Mouse (Mus musculus) layer of hippocampus, adult 9-10 months (tissue): Measurements from ENCODE around the gene Ier5l.
A peak's percentile ranks its signal among the peaks of the same experiment; 100 is the strongest.

Experiments
- DNase-seq: peaks from one replicate; pipeline ENCODE4 v3.0.0; 2022; ENCODE audit warnings: low spot score

The Ier5l gene

DNA sequence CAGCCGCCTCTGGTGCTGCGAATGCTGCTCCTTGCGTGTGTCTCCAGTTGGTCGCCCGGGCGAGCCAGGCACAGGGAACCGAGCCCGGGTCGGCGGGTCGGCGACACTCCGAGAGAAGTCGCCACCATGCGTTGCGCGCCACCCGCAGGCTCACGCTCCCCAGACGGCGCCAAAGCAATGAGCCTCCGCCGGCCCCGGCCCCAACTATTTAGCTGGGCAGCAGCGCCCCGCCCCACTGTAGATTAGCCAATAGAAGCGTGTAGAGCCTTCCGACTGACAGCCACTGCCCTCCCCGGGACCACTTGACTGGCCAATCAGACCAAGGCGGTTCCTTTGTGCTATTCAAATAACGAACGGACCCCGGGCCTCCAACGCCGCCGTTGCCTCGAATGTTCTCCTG, at the start of gene Ier5l:
TSS of gene Ier5l (minus strand) at position 181 of the 400 bp plus-strand sequence.
- peak; percentile 85 for DNase-seq

DNA sequence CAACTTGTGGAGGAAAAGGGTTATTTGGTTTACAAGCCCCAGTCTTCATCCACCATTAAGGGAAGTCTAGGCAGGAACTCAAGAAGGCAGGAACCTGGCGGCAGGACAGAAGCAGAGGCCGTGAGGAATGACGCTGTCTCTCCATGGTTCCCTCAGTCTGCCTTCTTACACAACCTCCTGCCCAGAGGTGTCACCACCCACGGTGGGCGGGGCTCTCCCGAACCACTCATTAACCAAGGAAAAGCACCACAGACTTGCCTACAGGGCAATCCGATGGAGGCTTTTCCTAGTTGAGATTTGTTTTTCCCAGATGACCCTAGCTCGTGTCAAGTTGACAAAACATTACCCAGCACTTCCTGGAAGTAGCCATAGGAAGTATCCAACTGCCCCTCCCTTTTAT, 49.7 kb upstream of the Ier5l start:
- DNase-seq = no peak

DNA sequence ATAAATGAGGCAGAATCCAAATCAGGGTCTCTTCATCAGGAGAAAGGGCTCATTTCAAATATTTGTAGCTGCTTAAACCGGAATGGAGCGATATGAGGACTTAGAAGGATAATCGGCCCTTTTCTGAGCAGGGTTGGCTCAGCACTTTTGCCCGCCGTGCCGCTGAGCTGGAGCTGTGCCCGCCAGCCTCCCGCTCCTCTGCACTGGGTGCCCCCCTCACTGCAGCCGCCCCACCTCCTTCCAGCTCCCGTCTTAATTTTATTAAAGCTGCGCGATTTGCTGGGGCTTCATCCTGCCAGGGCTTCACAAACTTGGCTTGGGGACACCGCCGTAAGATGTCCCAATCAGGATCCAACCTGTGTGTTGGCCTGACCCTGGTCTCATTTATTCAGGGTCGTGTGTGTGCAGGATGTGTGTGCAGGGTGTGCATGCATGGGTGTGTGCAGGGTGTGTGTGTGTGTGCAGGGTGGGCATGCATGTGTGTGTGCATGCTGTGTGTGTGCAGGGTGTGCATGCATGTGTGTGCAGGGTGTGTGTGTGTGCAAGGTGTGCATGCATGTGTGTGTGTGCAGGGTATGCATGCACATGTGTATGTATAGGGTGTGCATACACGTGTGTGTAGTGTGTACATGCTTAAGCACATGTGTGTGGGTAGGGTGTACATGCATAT, 36.8 kb upstream of the Ier5l start:
- no peak for DNase-seq

DNA sequence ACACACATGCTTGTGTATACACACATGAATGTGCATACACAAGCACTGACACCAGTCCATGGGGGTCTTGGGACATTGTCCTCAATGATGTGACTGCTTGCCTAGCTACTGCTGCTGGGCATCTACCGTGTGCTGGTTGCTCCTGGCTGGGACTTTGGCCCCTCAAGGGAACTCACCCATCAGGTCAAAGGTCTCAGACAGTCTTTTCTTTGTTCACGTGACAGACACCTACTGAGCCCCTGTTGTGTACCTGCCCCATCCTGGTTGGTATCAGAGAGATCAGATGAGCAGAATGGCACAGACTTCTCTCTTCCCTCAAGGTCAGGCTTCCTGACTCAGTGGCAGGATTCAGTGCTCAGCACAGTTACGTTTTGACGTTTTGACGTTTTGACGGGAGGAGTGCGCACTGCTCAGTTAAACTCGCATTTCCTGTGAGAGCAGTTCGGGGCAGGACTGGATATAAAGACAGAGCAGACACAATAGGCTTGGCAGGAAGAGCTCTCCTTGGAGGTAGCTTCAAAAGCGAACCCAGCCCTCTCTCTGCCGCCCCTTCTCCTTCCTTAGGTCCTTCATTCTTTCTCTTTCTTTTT, 33.2 kb upstream of the Ier5l start:
- no peak for DNase-seq

DNA sequence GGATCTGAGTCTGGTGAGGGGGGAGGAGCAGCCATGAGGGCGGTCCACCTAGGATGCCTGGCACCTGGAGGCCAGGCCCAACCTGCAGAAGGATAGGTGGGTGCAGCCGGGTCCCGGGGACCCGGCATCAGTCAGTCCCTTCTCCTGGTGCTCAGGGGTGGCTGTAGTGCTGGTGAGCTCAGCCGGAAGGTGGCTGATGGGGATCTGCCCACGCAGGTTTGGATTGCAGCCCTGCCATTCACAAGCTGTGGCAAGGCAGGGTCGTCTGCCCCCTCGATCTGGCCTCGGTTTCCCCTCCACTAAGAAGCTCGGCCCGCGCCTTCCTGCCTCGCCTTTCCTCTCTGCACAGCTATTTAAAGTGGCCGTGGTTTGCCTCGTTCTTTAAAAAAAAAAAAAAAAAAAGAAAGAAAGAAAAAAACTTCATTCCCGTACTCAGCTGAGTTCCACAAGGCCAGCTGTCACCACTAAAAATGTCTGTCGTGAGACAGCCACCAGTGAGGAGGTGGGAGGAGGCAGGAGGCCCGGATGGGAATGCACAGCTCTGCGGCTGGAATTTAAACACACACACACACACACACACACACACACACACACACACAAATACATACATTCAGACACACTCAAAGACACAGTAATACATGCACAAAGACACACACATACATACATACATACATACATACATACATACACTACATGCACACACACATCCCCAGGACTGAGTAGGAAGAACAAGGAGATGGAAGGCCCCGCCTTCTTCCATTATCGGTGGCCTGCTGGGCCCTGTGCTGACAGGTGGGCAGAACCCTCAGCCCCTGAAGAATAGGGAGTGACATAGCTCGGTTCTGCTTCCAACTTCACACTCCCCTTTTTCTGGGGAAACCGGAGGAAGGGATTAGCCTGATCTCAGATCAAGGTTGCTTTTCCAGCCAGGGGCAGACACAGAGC, 29.9 kb upstream of the Ier5l start:
- DNase-seq = no peak

DNA sequence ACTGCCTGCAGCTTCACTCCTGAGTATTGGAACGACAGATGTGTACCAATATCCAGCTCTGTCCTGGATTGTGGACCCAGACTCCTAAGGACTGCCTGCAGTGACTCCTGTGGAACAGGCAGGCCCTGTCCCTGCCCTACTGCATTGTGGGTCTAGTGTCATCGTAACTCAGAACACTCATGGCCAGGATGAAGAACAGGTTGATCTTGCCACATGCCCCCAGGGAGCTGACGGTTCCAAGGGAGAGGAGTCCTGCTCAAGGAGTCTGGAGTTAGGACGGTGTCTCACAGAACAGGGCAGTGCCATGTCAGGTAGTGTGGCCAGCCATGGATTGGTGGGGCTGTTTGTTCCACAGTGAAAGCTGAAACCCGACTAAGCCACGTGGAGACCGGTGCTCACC, 27.7 kb upstream of the Ier5l start:
- no peak for DNase-seq

DNA sequence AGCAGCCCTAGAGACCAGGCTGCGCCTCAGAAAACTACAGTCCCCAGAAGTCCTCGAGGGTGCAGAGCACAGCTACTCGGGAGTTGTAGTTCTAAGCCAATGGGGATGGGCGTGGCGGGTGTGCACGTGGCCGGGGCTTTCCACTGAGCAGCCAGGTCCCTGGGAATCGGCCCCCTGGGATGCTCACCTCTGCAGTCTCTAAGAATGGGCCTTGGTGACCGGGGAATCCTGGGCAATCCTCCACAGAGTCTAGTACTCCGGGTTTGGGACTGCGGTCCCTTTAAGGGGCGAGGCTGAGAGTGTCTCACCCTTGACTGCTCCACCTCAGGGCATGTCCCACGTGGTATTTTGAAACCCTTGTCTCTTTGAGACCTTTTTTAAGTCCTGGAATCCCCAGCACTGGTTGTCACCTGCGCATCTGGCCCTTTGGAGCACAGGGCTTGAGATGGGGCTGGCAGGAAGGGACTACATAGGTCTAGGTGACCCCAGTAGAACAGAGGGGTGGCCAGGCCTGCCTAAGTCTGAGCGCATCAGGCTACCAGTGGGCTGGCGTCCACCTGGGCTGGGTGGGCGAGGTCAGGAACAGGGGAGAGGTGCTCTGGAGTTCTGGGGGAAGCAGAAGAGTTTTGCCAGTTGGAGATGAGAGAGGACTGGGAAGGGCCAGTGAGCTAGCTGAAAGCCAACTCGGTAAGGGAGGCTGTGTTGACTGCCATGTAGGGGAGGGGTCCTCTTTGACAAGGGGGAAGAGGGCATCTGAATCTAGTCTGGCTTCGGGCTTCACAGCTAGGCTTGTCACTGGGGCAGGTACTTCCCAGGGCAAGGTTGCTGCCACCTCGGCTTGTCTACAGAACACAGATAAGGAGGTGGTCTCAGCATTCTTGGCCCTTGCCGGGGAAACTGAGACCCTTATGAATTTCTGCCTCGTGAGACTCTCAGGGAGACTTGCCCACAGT, 22.2 kb upstream of the Ier5l start:
- no peak for DNase-seq

DNA sequence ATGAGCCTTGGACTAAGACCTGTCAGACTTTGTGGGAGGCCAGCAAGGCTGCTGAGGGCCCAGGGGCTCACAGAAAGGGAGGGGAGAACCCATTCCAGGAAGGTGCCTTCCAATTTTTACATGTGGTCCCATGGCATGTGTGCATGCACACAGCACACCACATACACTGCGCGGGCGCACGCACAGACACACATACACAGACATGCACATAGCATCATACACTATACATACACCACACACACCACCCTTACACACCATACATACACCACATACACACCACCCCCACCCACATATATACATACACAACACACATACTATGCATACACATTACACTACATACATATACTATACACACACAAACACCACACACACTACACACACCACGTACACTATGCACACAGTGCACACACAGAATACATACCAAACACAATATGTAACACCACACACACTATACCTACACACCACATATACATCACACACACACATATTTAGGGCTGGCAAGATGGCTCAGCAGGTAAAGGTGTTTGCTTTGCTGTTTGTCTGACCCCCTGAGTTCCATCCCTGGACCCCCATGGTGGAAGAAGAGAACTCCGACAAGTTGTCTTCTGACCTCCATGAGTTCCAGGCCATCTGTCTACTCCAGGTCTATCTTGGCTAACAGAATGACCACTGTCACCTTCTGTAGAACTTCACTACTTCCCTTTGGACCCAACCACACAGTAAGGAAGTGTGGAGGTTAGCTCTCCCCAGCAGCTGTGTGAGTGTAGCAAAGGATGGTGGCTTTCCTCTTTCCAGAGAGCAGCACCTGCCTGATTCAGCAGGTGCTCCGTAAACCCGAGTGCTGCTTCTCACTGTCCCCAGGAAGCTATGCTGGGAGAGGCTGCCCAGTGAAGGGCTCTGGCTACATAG, 21.2 kb upstream of the Ier5l start:
- DNase-seq = no peak

DNA sequence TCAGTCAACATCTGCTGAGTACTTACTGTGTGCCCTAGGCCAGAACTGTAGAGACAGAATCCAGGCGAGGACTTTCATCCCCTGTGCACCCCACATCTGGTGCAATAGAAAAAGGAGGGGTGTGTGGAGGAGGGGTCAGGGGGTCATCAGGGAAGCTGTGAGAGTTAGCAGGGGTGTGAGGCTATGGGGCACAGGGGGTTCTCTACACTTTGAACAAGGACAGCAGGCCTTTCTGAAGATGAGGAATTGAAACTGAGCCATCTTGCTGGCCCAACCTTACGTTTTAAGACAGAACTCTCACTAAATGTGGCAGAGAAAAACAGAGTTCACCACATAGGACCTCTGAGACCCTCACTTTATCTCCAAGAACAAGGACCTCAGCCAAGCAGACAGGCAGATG, 16.4 kb upstream of the Ier5l start:
- DNase-seq = no peak

DNA sequence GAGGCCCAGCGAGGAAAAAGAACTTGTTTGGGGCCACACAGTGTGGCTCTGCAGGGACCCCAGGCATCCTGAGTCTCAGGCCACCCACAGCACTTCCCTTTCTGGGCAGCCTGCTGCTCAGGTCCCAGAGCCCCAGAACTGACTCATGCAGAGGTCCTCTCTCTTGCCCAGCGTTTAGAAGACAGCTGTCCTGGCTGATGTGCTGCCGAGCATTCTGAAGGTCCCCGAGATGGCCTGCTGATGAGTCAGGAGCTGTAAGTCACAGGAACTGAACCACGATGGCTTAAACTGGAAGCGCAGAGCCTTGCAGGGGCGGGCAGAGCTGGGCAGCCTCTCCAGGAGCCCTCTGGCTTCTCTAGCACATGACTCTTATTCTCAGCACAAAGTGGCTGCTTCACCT, 13.6 kb upstream of the Ier5l start:
- no peak for DNase-seq

DNA sequence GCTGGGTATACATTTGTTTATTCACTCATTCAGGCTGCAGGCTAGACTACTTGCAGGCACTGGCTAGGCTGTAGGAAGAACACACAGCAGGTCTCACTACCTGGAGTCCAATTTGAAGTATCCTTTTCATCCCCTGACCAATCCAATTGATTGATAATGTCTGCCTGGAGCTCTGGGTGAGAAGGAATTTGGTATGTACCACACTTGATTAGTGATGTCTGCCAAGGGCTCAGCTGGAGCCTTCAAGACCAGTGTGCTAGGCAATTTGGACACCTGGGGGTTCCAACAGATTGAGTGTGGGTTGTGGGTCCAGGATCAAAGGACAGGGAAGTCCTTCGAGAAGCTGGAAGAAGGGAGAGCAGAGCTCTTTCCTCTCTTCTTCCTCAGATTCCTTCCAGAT, 4.5 kb upstream of the Ier5l start:
- no peak for DNase-seq

DNA sequence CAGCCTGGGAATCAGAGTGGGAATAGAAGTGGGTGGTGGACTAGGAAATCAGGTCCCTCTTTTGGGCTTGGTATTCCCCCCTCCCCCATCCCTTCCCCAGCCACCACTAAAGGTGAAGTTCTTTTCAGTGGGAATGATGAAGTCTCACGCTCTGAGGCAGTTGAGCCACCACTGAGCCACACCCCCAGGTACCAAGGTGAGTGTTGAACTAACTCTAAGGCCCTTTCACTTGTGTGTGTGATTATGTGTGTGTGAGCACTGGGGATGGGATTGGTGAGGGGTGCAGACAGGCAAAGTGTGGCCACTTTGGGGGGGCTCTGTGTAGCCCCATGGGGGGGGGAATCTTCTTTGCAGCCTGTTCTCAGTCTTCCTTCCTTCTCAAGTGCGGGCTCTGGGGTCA, 2.2 kb upstream of the Ier5l start:
- DNase-seq = no peak

DNA sequence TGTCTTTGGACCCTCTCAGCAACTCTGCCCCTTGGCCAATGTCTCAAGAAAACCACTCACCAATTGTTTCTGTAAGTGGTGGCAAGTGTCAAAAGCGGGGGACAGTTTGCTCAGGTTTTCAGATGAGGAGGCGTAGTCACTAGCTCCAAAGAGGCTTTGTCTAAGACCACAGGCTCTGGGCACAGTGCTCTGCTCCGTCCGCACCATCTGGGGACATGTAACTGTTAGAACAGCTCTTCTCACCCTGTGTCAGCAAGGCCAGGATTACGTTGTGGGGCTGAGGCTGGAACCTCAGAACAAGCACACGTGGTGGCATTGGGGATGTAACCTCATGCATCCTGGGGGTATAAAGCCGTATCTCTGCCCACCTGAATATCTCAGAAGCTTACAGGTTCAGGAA, 1.4 kb upstream of the Ier5l start:
- DNase-seq = no peak

DNA sequence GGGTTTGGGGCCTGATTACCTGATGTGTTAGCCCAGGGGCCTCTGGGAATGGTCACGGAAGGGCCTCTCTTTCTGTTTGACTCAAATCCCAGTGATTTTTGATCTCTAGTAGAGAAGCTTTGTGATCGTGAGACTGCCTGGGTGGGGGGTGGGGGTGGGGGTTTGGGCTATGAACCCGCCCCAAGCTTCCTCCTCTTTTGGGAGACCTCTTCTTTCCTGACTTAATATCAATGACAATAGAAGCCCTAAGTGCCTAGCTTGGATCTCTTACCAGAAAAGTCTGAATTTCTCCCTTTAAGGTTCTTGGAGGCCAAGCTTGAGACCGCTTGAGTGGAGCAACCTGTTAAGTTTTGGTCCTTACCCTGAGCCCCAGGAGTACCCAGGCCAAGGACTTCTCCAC, 757 bp upstream of the Ier5l start:
- no peak for DNase-seq

DNA sequence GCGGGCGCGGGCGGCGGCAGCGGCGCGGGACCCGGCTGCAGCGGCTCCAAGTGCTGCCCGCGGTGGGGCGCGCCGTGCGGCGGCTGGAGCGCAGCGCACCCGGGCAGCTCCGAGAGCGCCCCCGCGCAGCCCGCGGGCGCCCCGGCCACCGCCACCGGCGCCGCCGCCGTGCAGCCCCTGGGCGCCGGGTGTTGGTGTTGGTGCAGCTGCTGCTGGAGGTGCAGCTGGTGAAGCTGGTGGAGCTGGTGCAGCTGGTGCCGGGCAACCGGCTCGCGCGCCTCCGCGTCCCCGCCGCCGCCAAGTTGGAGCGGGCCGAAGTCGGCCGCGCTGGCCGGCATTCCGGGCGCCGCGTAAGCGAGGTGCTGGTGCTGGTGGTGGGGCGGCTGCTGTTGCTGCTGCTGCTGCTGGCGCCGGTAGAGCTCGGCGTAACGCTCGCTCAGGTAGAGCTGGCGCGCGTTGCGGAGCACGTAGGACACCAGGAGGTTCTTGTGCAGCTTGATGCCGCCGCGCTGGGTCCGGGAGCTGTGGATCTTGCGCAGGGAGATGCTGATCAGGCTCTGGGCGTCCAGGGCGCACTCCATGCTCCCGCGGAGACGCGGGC, 488 bp downstream of the Ier5l start:
- no peak for DNase-seq

DNA sequence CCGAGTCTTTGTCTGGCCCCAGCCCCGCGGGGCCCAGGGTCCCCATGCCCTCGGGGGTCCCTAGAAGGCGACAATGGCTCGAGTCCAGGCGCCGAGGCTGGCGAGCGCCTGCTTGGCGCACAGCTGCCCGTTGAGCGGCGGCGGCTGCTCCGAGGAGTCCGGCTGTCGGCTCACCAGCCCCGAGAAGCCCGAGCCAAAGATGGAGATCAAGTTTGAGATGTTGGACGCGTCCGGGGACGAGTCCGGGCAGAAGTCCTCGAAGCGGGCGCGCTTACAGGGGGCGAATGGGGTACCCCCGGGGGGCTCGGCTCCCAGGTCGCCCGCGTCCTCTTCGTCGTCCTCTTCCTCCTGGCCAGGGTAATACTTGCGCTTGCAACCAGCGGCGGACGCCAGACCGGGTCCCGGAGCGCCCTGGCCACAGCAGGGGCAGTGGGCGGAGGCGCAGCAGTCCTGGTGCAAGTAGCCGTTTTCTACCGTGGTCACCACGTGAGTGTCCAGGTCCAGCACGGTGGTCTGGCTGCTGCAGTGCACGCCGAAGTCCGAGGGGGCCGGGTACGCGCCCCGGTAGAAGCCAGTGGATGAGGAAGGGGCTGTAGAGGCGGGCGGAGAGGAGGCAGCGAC, 1.2 kb downstream of the Ier5l start:
- DNase-seq = no peak

DNA sequence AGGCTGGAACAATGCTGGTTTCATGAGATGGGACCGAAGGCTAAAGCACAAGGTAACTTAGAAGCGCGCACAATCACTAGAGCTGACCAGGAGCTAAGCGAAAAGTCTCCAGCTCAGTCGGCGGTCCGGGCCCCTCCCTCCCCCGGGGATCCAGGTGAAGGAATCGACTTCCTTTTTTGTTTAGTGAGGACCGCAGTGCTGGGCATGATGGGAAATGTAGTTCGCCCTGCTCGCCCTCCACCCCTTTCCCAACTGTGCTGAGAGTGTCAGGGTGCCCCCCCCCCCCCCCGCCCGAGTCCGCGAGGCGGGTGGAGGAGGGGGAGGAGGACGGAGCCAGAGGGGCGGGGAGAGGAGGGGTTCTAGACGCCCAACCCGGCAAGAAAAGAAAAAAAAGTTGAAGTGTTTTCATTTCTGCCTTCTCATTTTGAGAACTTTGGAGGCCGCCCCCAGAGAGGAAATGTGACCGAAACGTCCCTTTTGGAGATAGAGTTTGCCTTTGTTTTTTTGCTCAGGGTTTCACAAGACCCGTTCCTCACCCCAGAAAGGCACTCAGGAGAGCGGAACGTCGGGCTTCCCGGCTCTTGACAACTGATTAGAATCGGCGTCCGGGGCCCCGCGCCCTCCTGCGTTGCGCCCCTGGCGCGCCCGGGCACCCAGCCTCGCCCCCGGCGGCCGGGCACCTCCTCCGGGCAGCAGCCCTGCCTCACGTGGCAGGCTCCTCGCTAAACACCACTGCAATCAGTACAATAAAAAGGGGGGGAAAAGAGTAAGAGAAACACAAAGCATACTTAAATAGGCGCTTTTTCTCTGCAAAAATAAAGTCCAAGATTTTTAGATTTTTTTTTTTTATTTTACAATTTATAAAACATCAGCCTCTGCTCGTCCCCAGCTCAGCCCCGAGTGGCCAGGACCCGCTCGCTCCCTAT, 2.0 kb downstream of the Ier5l start:
- no peak for DNase-seq

DNA sequence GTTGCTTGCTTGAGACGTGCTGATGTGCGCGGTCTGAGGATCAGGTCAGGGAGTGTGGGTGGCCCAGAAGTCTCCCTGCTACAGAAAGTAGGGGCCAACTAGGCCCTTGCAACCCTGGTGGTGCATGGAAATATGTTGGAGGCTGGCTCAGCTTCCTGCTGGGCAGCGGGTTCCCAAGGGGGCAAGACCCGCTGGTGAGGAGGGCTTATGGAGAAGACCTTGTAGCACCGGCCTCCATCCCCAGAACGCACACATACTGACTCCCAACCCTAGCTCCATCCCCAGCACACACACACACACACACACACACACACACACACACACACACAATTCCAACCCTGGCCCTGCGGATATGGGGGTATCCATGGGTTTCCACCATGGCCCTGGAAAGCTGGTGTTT, 3.0 kb downstream of the Ier5l start:
- no peak for DNase-seq
